Mouse (Mus musculus) v-Abl transformed pro-B cells (cell line): ENCODE data around the gene Slc22a6.

Experiments used
- in situ Hi-C, 2 experiments: fragments of 400-800 bp; cut with MboI; formaldehyde crosslinking; loops; one replicate each; pipeline ENCODE4 v1.15.1; 2025; ENCODE audit not compliant: unreplicated experiment in 2 of 2

The Slc22a6 gene

GRCm38 (mm10) chr19:8672859-8673258 lies 55.0 kb downstream of the Slc22a6 start:
- in situ Hi-C loops: no loop called here

DNA sequence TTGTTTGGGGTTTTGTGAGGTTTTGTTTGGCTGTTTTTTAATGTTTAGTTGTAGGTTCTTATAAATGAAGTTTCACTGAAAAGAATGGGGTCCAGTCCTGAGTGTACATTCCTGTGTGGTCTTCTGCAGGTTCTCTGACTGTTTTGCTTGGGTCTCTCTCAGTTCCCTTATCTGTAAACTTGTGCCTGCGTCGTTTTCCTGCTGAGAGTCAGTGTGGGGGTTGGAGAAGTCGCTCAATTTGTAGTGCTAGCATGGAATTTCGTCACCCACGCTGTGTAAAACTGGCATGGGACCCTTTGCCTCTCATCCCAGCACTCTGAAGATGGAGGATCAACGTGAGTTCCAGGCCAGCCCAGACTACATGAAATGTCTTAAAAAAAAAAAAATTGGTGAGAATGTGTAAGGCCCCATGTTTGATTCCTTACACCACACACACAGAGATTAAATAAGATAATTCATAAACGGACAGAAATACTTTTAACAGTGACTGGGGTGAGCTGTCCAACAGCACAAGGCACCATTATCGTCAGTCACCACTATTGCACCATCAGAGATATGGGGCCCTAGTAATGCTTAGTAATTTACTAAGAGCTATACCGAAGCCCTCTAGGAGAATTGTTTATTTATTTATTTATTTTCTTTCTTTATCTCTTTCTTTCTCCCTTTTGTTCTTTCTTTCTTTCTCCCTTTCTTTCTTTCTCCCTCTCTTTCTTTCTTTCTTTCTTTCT lies 55.7 kb downstream of the Slc22a6 start:
- in situ Hi-C loops: no loop called here
